Mouse (Mus musculus): ENCODE data around the gene Cyb561a3. TPM values are rescaled to one million over a fixed set of nuclear protein-coding genes. Genes with fewer than 3 reads are reported as not detected.

Cyb561a3 gene
- polyA plus RNA-seq, 1 experiment: 0.30 TPM

DNA sequence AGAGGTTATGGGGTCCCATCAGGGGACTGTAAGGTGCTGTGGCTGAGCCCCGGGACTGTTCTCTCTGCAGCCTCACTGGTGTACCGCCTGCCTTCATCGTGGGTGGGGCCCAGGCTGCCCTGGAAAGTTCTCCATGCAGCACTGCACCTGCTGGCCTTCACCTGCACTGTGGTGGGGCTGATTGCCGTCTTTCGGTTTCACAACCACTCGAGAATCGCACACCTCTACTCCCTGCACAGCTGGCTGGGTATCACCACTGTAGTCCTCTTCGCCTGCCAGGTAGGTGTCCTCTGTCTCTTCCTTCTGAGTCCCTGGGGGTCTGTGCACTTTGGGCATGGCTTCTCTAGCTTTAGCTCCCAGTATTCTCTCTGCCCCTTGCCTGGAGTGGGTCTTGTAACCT, 8.1 kb downstream of the Cyb561a3 start:
- TF ChIP-seq GATA1 (IDR thresholded peaks at IDR 0.05; ENCODE audit: low read length) (no peak), TAL1 (IDR thresholded peaks at IDR 0.05; ENCODE audit: low read length) (no peak)
- Histone ChIP-seq H3K4me1 (ENCODE audit: control insufficient read depth) (peaks cover 2% of the 10 kb centered on the region), H3K9me3 (ENCODE audit: control insufficient read depth, low read length) (no peaks in the 10 kb centered on the region), H3K4me3 (replicated peaks) (no peak overlapping the region), H3K27me3 (ENCODE audit: control insufficient read depth) (no peaks in the 10 kb centered on the region), H3K36me3 (ENCODE audit: control insufficient read depth) (peaks cover 44% of the 10 kb centered on the region)

DNA sequence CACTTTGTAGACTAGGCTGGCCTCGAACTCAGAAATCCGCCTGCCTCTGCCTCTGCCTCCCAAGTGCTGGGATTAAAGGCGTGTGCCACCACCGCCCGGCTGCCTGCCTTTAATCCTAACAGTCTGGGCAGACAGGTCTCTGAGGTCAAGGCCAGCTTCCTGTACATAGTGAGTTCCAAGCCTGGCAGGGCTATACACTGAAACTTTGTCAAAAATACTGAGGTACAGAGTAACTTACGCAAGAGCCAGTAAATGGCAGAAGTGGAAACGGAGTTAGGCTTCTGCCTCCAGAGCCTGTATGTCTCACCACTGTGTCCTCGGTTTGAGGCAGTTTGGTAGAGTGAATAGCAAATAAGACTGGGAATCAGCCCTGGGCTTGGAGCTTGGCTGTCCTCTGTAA, 10.3 kb downstream of the Cyb561a3 start:
- H3K9me3 ChIP-seq (ENCODE audit: control insufficient read depth, low read length): no peaks in the 10 kb centered on the region
- no peak overlapping the region for H3K4me3 ChIP-seq (replicated peaks)
- H3K4me1 ChIP-seq (ENCODE audit: control insufficient read depth): peaks cover 2% of the 10 kb centered on the region
- H3K27me3 ChIP-seq (ENCODE audit: control insufficient read depth): no peaks in the 10 kb centered on the region
- H3K36me3 ChIP-seq (ENCODE audit: control insufficient read depth): peaks cover 41% of the 10 kb centered on the region
- no peak for TF ChIP-seq TAL1 (IDR thresholded peaks at IDR 0.05; ENCODE audit: low read length)
- no peak for TF ChIP-seq GATA1 (IDR thresholded peaks at IDR 0.05; ENCODE audit: low read length)

DNA sequence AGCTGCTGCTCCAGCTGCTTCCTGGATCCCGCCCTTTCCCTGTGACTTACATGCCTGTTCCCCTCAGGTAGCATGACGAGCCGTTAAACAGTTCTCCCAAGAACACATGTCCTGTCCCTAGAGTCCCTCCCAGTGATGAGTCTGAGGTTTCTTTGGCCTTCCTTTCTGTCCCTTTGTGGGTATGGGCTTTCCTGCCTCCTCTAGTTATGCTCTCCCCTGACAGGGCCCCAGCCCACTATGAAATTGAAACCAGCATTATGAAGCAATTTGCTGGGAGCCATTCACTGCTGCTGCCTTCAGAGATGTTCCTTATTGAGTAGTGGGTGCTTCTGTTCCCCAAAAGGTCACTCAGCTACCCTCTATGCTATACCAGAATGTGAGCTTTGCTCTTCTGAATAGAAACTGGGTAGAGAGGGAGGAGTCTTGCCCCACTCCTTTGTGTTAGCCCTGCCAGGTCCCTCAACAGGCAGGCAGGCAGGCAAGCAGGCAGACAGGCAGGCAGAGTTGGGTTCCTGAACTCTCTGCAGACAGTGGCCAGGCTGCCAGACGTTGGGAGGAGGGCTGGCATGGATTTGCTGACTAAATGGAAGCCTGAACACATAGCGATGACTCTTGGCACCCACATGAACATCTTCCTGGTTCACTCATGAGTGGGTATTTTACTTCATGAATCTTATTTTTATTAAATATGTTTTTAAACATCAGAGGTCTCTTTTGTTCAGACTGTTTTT, 12.3 kb downstream of the Cyb561a3 start:
- TF ChIP-seq GATA1 (IDR thresholded peaks at IDR 0.05; ENCODE audit: low read length) (no peak), TAL1 (IDR thresholded peaks at IDR 0.05; ENCODE audit: low read length) (no peak)
- no peaks in the 10 kb centered on the region for H3K9me3 ChIP-seq (ENCODE audit: control insufficient read depth, low read length)
- peaks cover 2% of the 10 kb centered on the region for H3K4me1 ChIP-seq (ENCODE audit: control insufficient read depth)
- no peaks in the 10 kb centered on the region for H3K27me3 ChIP-seq (ENCODE audit: control insufficient read depth)
- H3K36me3 ChIP-seq (ENCODE audit: control insufficient read depth): peaks cover 45% of the 10 kb centered on the region
- H3K4me3 ChIP-seq (replicated peaks): no peak overlapping the region

DNA sequence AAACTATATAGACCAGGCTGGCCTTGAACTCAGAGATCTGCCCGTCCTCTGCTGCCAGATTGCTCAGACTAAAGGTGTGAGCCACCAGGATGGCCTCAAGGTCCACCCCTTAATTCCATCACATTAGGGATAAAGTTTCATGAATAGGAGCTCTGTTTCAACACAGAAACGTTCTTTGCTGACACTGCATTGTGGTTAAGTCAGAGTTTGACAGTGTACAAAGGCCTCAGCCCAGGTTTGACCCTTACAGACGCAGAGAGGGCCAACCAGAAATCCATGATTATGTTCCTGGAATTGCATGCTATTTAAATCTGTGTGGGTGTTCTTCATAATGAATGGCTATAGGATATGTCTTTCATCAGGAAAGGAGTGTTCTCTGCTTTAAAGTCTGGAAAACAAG, 13.3 kb downstream of the Cyb561a3 start:
- Histone ChIP-seq H3K36me3 (ENCODE audit: control insufficient read depth) (peaks cover 49% of the 10 kb centered on the region), H3K27me3 (ENCODE audit: control insufficient read depth) (no peaks in the 10 kb centered on the region), H3K9me3 (ENCODE audit: control insufficient read depth, low read length) (no peaks in the 10 kb centered on the region), H3K4me1 (ENCODE audit: control insufficient read depth) (no peaks in the 10 kb centered on the region; the same call in 1 of the 2 replicates), H3K4me3 (replicated peaks) (no peak overlapping the region)
- TF ChIP-seq GATA1 (IDR thresholded peaks at IDR 0.05; ENCODE audit: low read length): no peak
- TF ChIP-seq TAL1 (IDR thresholded peaks at IDR 0.05; ENCODE audit: low read length): no peak

DNA sequence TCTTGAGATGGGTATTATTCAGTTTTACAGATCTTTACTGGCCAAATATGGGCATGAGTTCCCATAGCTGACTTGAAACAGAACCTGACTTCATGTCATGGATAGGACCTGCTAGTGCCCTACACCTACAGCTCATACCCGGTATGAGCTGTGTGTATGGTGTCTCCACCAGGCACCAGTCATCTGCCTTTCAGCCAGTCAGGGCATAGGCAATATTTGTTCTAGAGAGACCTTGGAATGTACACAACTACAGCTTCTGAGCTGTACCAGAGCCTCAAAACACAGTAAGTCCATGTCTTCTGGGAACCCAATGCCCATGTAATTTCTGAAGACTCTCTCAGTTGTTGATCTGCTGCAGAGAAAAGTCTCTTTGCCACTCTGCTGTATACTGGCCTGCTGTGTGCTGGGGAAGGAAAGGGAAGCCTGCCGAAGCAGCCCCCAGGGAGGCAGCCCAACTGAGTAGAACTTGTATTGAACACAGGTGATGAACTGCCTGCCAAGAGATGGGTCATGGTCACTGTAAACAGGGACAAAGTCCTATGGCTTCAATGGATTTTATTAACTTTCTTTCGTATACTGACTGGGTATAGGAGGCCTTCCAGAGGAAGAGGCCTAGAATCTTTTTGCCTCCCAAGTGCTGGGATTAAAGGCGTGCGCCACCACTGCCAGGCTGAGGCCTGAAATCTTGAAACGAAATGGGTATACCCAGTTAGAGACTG, 14.8 kb downstream of the Cyb561a3 start:
- Histone ChIP-seq H3K9me3 (ENCODE audit: control insufficient read depth, low read length) (no peaks in the 10 kb centered on the region), H3K36me3 (ENCODE audit: control insufficient read depth) (peaks cover 58% of the 10 kb centered on the region), H3K4me3 (replicated peaks) (no peak overlapping the region), H3K27me3 (ENCODE audit: control insufficient read depth) (no peaks in the 10 kb centered on the region), H3K4me1 (ENCODE audit: control insufficient read depth) (no peaks in the 10 kb centered on the region; the same call in 1 of the 2 replicates)
- no peak for TF ChIP-seq TAL1 (IDR thresholded peaks at IDR 0.05; ENCODE audit: low read length)

DNA sequence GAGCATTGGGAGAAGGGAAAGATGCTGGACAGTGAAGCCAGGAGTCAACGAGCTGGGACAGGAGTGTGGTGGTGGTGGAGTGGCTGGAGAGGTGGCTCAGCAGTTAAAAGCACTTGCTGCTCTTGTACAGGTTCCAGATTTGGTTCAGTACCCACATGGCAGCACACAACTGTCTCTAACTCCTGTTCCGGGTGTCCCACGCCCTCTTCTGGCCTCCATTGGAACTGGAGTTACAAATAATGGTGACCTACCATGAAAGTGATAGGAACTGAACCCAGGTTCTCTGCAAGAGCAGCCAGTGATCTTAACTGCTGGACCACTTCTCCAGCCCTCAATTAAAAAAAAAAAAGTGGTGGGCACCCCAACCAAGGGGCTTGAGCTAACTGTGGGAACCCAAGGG, 21.2 kb downstream of the Cyb561a3 start:
- peaks cover 14% of the 10 kb centered on the region for H3K4me1 ChIP-seq (ENCODE audit: control insufficient read depth)
- no peaks in the 10 kb centered on the region for H3K9me3 ChIP-seq (ENCODE audit: control insufficient read depth, low read length)
- peaks cover 55% of the 10 kb centered on the region for H3K36me3 ChIP-seq (ENCODE audit: control insufficient read depth)
- no peak for TF ChIP-seq GATA1 (IDR thresholded peaks at IDR 0.05; ENCODE audit: low read length)
- TF ChIP-seq TAL1 (IDR thresholded peaks at IDR 0.05; ENCODE audit: low read length): no peak
- H3K4me3 ChIP-seq (replicated peaks): no peak overlapping the region
- no peaks in the 10 kb centered on the region for H3K27me3 ChIP-seq (ENCODE audit: control insufficient read depth)

DNA sequence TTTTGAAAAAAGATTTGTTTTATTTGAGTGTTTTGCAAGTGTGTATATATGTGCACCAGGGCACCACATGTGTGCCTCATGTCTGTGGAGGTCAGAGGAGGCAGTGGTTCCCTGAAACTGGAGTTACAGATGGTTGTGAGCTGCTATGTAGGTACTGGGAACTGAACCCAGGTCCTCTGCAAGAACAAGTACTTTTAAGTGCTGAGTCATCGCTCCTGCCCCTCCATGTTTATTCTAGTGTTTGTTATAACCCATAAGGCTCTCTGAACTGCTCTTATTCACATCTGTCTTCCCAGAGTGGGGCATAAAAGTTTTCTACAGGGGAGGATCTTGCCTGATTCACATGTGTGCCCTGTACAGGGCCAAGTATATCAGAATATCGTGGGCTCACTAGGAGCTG, 22.7 kb downstream of the Cyb561a3 start:
- TF ChIP-seq TAL1 (IDR thresholded peaks at IDR 0.05; ENCODE audit: low read length) (no peak), GATA1 (IDR thresholded peaks at IDR 0.05; ENCODE audit: low read length) (no peak)
- no peak overlapping the region for H3K4me3 ChIP-seq (replicated peaks)
- H3K4me1 ChIP-seq (ENCODE audit: control insufficient read depth): peaks cover 29% of the 10 kb centered on the region
- H3K27me3 ChIP-seq (ENCODE audit: control insufficient read depth): no peaks in the 10 kb centered on the region
- H3K36me3 ChIP-seq (ENCODE audit: control insufficient read depth): peaks cover 43% of the 10 kb centered on the region
- no peaks in the 10 kb centered on the region for H3K9me3 ChIP-seq (ENCODE audit: control insufficient read depth, low read length)

DNA sequence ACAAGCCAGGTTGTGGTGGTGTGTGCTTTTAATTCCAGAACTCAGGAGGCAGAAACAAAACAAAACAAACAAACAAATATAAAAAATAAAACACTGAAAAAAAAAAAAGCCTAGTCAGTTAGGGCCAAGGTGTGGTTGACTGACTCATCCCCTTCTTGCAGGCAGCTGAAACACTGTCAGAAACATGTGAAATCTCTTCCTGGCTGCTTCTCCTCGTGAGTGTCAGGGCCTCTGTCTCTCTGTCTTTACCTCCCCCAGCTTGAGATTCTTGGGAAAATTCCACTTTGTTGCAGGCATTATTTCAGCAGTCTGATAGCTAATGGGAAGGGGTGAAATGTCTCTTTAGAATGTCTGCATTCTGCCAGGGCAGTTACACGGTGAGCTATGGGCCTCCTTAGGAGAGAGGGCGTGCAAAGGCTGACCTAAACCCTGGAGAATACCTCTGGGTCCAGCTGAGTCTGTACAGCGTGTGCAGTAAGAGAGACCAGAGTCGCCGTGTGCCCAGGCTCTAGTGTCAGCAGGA, 25.3 kb downstream of the Cyb561a3 start:
- TF ChIP-seq TAL1 (IDR thresholded peaks at IDR 0.05; ENCODE audit: low read length) (no peak), GATA1 (IDR thresholded peaks at IDR 0.05; ENCODE audit: low read length) (no peak)
- peaks cover 44% of the 10 kb centered on the region for H3K4me1 ChIP-seq (ENCODE audit: control insufficient read depth)
- no peaks in the 10 kb centered on the region for H3K27me3 ChIP-seq (ENCODE audit: control insufficient read depth)
- no peaks in the 10 kb centered on the region for H3K9me3 ChIP-seq (ENCODE audit: control insufficient read depth, low read length)
- H3K4me3 ChIP-seq (replicated peaks): peak overlapping the region; percentile 25
- H3K36me3 ChIP-seq (ENCODE audit: control insufficient read depth): peaks cover 32% of the 10 kb centered on the region

DNA sequence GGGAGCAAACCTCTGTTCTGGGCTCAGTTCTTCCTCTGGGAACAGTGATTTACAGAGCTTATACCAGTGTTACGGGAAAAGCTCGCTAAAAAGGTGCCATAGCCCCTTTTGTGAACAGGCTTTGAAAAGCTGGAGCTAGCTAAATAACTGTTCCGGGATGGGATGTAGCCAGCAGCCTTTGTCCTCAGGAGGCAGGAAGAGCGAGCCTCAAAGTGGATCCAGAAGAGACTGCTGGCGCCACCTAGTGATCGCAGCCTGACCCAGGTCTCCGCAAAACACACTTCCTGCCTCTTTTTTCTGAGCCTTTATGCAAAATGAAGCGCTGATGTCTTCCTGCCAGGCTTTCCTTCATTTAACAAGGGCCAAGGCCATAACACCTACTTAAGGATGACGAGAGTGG, 25.8 kb downstream of the Cyb561a3 start:
- peak overlapping the region; percentile 25 for H3K4me3 ChIP-seq (replicated peaks)
- H3K27me3 ChIP-seq (ENCODE audit: control insufficient read depth): no peaks in the 10 kb centered on the region
- H3K36me3 ChIP-seq (ENCODE audit: control insufficient read depth): peaks cover 36% of the 10 kb centered on the region
- peaks cover 47% of the 10 kb centered on the region for H3K4me1 ChIP-seq (ENCODE audit: control insufficient read depth)
- TF ChIP-seq GATA1 (IDR thresholded peaks at IDR 0.05; ENCODE audit: low read length): no peak
- no peak for TF ChIP-seq TAL1 (IDR thresholded peaks at IDR 0.05; ENCODE audit: low read length)
- no peaks in the 10 kb centered on the region for H3K9me3 ChIP-seq (ENCODE audit: control insufficient read depth, low read length)

Data from erythroblast, embryonic 14.5 days (primary cell).